Mouse (Mus musculus): ENCODE results near the gene Slc26a1. TPM values are rescaled to one million over a fixed set of nuclear protein-coding genes. Genes with fewer than 3 reads are reported as not detected.

Gene Slc26a1
- polyA plus RNA-seq, 1 experiment: 2.2 TPM

- no peak overlapping the region for H3K4me3 ChIP-seq (replicated peaks; ENCODE audit: control insufficient read depth, low read depth, low read length)
- H3K4me1 ChIP-seq (ENCODE audit: control insufficient read depth, insufficient read depth, low read length): peaks cover 1% of the 10 kb centered on the region; the same call in 1 of the 2 replicates
- H3K27ac ChIP-seq (ENCODE audit: control insufficient read depth, insufficient read depth, low read depth, low read length, poor library complexity): no peak overlapping the region
- TF ChIP-seq CTCF (IDR thresholded peaks at IDR 0.05; ENCODE audit: control insufficient read depth, insufficient read depth, low read length) (peak; percentile 48; the same call in 1 of the 2 replicates), POLR2A (IDR thresholded peaks at IDR 0.05; ENCODE audit: borderline replicate concordance, control insufficient read depth, low read depth, low read length) (no peak)
- WGBS: 72% methylated on average over 3 of the region's 3 CpGs
Measured at GRCm38 (mm10) chr5:108679909-108680308, 4.5 kb upstream of the Slc26a1 start.

GRCm38 (mm10) chr5:108678296-108678854 is 3.0 kb upstream of the Slc26a1 start:
- H3K27ac ChIP-seq (ENCODE audit: control insufficient read depth, insufficient read depth, low read depth, low read length, poor library complexity): no peak overlapping the region
- peaks cover 1% of the 10 kb centered on the region for H3K4me1 ChIP-seq (ENCODE audit: control insufficient read depth, insufficient read depth, low read length)
- TF ChIP-seq CTCF (IDR thresholded peaks at IDR 0.05; ENCODE audit: control insufficient read depth, insufficient read depth, low read length) (no peak), POLR2A (IDR thresholded peaks at IDR 0.05; ENCODE audit: borderline replicate concordance, control insufficient read depth, low read depth, low read length) (no peak)
- H3K4me3 ChIP-seq (replicated peaks; ENCODE audit: control insufficient read depth, low read depth, low read length): no peak overlapping the region
- WGBS: 85% methylated on average over 6 of the region's 6 CpGs

GRCm38 (mm10) chr5:108677605-108678295 is 2.4 kb upstream of the Slc26a1 start:
- no peak overlapping the region for H3K4me3 ChIP-seq (replicated peaks; ENCODE audit: control insufficient read depth, low read depth, low read length)

GRCm38 (mm10) chr5:108676772-108677498 is 1.6 kb upstream of the Slc26a1 start:
- H3K27ac ChIP-seq (ENCODE audit: control insufficient read depth, insufficient read depth, low read depth, low read length, poor library complexity): peak overlapping the region; percentile 49
- 50% methylated on average over 5 of the region's 5 CpGs for WGBS
- no peak overlapping the region for H3K4me3 ChIP-seq (replicated peaks; ENCODE audit: control insufficient read depth, low read depth, low read length)
- H3K4me1 ChIP-seq (ENCODE audit: control insufficient read depth, insufficient read depth, low read length): peaks cover 1% of the 10 kb centered on the region
- TF ChIP-seq CTCF (IDR thresholded peaks at IDR 0.05; ENCODE audit: control insufficient read depth, insufficient read depth, low read length): no peak
- no peak; the same call in 1 of the 2 replicates for TF ChIP-seq POLR2A (IDR thresholded peaks at IDR 0.05; ENCODE audit: borderline replicate concordance, control insufficient read depth, low read depth, low read length)

More at GRCm38 (mm10) chr5:108677605-108678295, 2.4 kb upstream of the Slc26a1 start:
- TF ChIP-seq POLR2A (IDR thresholded peaks at IDR 0.05; ENCODE audit: borderline replicate concordance, control insufficient read depth, low read depth, low read length) (no peak), CTCF (IDR thresholded peaks at IDR 0.05; ENCODE audit: control insufficient read depth, insufficient read depth, low read length) (no peak)
- H3K27ac ChIP-seq (ENCODE audit: control insufficient read depth, insufficient read depth, low read depth, low read length, poor library complexity): peak overlapping the region; percentile 37; the same call in 1 of the 2 replicates
- 59% methylated on average over 25 of the region's 25 CpGs for WGBS
- H3K4me1 ChIP-seq (ENCODE audit: control insufficient read depth, insufficient read depth, low read length): peaks cover 1% of the 10 kb centered on the region

GRCm38 (mm10) chr5:108674624-108675023 is 745 bp downstream of the Slc26a1 start:
- peaks cover 3% of the 10 kb centered on the region for H3K4me1 ChIP-seq (ENCODE audit: control insufficient read depth, insufficient read depth, low read length)
- no peak for TF ChIP-seq POLR2A (IDR thresholded peaks at IDR 0.05; ENCODE audit: borderline replicate concordance, control insufficient read depth, low read depth, low read length)
- no peak for TF ChIP-seq CTCF (IDR thresholded peaks at IDR 0.05; ENCODE audit: control insufficient read depth, insufficient read depth, low read length)
- H3K4me3 ChIP-seq (replicated peaks; ENCODE audit: control insufficient read depth, low read depth, low read length): no peak overlapping the region
- no peak overlapping the region; the same call in 1 of the 2 replicates for H3K27ac ChIP-seq (ENCODE audit: control insufficient read depth, insufficient read depth, low read depth, low read length, poor library complexity)
- WGBS: 75% methylated on average over 2 of the region's 2 CpGs

- TF ChIP-seq POLR2A (IDR thresholded peaks at IDR 0.05; ENCODE audit: borderline replicate concordance, control insufficient read depth, low read depth, low read length) (no peak), CTCF (IDR thresholded peaks at IDR 0.05; ENCODE audit: control insufficient read depth, insufficient read depth, low read length) (no peak)
- no peak overlapping the region; the same call in 1 of the 2 replicates for H3K27ac ChIP-seq (ENCODE audit: control insufficient read depth, insufficient read depth, low read depth, low read length, poor library complexity)
- H3K4me1 ChIP-seq (ENCODE audit: control insufficient read depth, insufficient read depth, low read length): peaks cover 3% of the 10 kb centered on the region
- no peak overlapping the region for H3K4me3 ChIP-seq (replicated peaks; ENCODE audit: control insufficient read depth, low read depth, low read length)
- WGBS: 92% methylated on average over 12 of the region's 12 CpGs
Measured at GRCm38 (mm10) chr5:108671757-108672156, 3.6 kb downstream of the Slc26a1 start.

- Histone ChIP-seq H3K4me3 (replicated peaks; ENCODE audit: control insufficient read depth, low read depth, low read length) (no peak overlapping the region), H3K4me1 (ENCODE audit: control insufficient read depth, insufficient read depth, low read length) (peaks cover 2% of the 10 kb centered on the region), H3K27ac (ENCODE audit: control insufficient read depth, insufficient read depth, low read depth, low read length, poor library complexity) (no peak overlapping the region)
- TF ChIP-seq CTCF (IDR thresholded peaks at IDR 0.05; ENCODE audit: control insufficient read depth, insufficient read depth, low read length): peak; percentile 68
- TF ChIP-seq POLR2A (IDR thresholded peaks at IDR 0.05; ENCODE audit: borderline replicate concordance, control insufficient read depth, low read depth, low read length): no peak
Measured at GRCm38 (mm10) chr5:108670785-108671184, 4.6 kb downstream of the Slc26a1 start.

- 61% methylated on average over 9 of the region's 9 CpGs for WGBS
- Histone ChIP-seq H3K27ac (ENCODE audit: control insufficient read depth, insufficient read depth, low read depth, low read length, poor library complexity) (no peak overlapping the region), H3K4me1 (ENCODE audit: control insufficient read depth, insufficient read depth, low read length) (peaks cover 2% of the 10 kb centered on the region), H3K4me3 (replicated peaks; ENCODE audit: control insufficient read depth, low read depth, low read length) (peak overlapping the region; percentile 46)
- no peak for TF ChIP-seq CTCF (IDR thresholded peaks at IDR 0.05; ENCODE audit: control insufficient read depth, insufficient read depth, low read length)
Measured at GRCm38 (mm10) chr5:108669986-108670385, 5.4 kb downstream of the Slc26a1 start.
